Mouse (Mus musculus): ENCODE data around the gene Crabp2.

GRCm38 (mm10) chr3:88002291-88002976 lies 54.0 kb downstream of the Crabp2 start:
- no peak for TF ChIP-seq POLR2A (IDR thresholded peaks at IDR 0.05; ENCODE audit: low read depth, low read length)
- no peak for TF ChIP-seq CTCF (IDR thresholded peaks at IDR 0.05; ENCODE audit: extremely low read depth, insufficient read depth, insufficient read length, insufficient replicate concordance)

All from spleen, adult 2 months (tissue).